Mouse (Mus musculus): ENCODE data around the gene Arhgap33.
"Not testable (repeated sequence)": the region's sequence is repeated elsewhere in the genome, so short reads cannot be mapped to it uniquely, and the experiment has no call there.

Gene Arhgap33

DNA sequence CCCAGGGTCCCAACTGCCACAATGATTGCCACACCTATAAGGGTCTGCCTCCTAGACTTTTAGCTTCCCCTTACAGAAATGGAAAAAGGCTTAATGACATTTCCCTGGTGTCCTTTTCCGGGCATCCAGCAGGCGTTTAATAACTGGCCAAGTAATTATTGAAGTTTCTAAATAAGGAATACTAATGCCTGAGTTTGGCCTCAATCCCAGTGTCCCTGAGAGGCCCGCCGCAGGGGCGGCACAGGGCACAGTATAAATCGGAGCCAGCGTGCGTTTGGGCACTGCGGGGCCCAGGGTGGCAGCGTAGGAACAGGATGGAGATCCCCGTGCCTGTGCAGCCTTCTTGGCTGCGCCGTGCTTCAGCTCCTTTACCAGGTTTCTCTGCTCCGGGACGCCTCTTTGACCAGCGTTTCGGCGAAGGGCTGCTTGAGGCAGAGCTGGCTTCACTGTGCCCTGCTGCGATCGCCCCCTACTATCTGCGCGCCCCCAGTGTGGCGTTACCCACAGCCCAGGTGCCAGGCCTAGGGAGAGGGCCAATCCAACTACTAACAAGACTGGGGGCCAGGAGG is 18.2 kb upstream of the Arhgap33 start:
- in situ Hi-C loops (cut with MseI, MboI), result no loop called here

DNA sequence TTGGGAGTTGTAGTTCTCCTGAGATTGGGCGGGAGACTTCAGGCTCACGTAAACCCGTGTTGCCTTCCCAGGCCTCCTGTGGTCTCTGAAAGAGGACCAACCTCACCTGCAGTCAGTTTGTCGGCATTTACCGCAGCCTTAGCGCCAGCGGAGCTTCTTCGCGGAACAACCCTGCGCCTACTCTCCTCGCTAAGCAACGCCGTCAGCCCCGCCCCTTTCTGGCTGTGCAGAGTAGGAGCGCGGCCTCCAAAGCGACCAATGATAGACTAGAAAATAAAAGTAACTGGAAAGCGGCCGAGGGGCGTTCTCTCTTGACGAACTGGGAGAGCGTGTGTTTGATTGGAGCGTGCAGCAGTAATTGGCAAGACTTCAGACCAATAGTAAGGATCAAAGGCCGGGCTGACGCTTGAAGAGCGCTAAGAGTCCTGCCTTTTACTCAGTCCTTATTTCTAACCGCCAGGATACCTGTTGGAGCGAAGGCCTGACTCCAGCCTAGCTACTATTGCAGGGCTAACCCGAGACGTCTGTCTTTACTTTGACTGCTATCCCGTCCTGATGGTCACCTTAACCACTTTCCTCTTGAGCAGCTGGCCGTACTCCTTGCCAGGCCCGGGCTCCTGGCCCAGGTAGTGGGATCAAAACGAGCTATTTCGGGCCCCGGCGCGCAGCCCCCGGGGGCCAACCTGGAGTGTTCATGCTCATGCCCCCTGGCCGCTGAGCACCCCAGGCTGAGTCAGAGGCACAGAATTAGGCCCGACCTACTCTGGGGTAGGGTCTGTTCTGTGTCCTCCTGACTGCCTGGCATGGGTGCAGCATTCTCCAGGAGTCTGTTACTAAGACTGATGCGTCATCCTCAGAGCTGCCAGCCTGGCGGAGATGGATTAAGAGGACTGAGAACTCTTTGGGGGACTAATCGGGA is 17.5 kb upstream of the Arhgap33 start, which contains the start of the genes Hspb6 and Proser3:
Gene Hspb6 (plus strand): TSS at position 77 of the 919 bp plus-strand sequence.
Gene Proser3 (minus strand): TSS at position 198 of the 919 bp plus-strand sequence.
- in situ Hi-C loops (cut with MseI, MboI), result no loop called here

DNA sequence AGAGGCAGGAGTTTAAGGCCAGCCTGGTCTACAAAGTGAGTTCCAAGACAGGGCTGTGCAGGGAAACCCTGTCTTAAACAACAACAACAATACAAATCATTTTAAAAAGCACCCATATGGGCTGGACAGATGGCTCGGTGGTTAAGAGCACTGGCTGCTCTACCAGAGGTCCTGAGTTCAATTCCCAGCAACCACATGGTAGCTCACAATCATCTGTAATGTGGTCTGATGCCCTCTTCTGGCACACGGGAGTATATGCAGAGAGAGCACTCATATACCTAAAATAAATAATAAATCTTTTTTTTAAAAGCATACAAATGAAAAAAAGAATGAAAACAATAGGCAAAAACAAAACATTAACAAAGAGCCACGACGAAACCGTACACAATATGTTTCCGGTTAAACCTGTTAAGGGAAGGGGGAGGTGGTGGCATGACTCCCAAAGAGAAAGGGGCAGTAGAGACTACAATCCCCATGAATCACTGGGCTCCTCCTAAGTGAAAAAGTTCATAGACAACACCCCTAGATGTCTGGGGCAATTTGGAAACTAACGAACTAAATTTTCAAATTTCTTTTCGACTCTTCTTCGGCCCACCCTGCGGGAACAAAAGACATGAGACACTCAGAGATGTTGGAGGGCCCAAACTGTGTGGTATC is 16.7 kb upstream of the Arhgap33 start:
- in situ Hi-C loops (cut with MseI, MboI), result no loop called here

DNA sequence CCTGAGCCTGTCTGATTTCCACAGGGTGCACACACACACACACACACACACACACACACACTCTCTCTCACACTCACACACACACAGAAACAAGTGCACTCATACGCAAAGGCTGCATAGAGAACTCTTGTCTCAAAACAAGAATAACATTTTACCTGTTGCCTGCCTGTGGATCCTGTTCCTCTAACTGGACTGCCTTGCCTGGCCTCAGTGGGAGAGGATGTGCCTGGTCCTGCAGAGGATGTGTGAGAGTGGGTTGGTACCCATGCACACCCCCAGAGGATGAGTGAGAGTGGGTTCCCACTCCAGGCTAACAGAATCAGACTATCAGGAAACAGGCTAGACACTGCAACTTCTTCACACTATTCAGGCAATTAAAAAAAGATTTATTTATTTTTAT is 15.7 kb upstream of the Arhgap33 start:
- in situ Hi-C loops (cut with MseI, MboI), result no loop called here

DNA sequence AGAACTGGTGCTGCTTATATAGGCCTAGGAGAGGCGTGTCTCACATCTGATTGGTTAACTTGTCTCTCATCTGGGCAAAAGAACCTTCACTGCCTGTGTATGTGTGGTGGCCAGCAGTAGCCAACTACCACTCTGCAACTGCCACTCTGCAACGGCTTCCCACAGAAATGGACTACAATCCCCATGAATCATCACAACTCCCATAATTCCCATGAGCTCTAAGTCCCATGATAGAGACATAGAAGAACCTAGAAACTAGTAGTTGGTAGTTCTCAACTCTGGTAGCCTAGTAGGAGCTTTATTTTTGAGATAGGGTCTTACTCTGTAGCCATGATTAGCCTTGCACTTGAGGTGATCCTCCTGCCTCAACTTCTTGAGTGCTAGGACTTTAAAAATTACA is 15.0 kb upstream of the Arhgap33 start:
- in situ Hi-C loops (cut with MseI, MboI), result no loop called here

DNA sequence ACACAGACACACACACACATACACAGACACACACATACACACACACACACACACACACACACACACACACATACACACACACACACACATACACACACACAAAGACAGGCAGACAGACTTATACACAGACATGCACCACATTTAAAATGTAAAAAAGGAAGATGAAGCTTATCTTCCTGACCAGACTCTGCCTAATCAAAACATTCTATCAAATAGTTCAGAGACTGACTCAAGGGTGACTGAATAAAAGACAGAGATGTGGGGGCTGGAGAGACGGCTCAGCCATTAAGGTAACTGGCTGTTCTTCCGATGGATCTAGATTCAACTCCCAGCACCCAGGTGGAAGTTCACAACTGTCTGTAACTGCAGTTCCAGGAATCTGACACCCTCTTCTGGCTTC is 9.5 kb upstream of the Arhgap33 start:
- in situ Hi-C loops (cut with MseI, MboI), result no loop called here

DNA sequence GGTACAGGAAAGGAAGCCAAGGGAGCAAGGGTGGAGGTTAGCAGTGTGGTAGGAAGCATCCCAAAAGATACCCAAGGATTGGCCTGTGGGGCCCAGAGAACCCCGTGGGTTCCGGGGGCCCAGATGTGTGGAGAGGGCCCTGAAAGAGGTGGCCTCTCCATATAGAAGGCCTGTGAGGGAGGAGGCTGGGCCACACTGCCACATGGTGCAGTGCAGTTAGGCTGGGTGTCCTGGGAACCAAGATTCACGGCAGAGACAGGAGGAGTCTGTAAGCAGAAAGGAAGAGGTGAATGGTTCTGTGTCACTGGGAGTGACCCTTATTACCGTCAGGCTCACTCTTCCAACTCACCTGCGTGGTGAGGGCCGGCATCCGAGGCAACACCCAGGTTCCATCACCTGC is 5.7 kb upstream of the Arhgap33 start:
- in situ Hi-C loops (cut with MseI, MboI), result no loop called here

DNA sequence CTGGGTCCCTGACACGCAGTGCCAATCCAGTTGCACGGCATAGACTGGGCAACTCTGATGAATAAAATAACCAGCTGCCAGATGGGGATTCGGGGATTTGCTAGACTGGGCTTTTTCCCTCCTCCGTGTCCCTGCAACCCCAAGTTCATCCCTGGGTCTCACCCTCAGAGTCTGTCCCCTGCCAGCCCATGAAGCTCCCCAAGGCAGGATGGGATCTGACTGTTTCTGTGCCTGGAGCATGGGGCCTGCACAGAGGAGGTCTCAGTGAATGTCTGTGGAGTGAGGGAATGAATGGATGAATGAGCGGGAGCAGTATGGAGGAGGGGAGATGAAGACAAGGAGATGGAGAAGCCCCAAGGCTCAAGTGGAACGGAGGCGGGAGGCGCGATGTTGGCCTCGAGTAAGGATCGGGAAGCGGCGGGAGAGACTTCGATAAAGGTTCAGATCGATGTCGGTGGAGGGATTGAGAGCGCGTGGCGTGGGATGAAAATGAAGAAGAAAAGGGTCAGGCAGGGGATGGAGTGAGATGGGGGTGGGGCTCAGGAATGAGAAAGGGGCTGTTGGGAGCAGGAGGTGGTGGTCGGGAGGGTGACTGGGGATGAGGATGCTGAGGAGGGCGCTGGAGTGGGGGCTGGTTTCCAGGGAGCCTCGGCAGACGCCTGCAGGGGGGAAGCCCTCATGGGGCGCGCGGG is 773 bp downstream of the Arhgap33 start:
- in situ Hi-C loops (cut with MseI, MboI), result no loop called here

DNA sequence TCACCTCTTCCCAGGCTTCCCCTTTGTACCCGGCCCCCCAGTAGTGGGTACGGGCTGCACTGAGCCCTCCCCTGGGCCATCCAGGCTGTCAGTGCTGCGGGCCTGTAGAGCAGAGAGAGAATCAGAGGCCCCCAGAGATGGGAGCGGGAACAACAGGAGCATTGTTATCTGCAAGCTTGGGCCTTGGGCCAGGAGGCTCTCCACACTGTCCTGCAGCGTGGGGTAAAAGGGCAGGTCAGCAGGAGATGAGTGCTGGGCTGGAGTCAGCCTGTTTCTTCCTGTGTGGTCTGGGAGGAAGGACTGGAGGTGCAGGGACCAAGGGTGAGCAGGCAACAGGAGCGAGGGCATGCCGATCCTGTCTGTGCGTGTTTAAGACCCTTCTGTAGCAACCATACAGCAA is 1.9 kb downstream of the Arhgap33 start:
- in situ Hi-C loops (cut with MseI, MboI), result no loop called here

DNA sequence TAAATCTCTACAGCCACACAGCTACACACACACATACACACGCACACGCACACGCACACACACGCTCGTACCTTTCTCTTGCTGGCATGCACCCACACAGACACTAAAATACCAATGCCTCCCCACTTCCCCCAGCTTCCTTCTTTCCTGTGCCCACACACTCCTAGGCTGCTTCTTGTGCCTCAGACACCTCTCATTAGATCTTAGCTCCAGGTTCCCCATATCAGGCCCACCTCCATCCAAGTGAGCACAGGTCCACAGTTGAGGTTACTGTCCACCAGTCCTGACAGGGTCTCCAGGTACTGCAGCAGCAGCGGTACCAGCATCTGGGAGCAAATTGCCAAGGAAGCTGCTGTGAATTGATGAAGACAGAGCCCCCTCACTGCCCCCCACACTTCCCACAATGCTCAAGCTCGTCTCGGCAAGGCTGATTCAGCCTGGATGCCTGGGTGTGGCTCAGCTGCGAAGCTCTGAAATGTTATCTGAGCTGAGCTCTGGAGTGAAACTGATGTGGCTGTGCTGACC is 3.5 kb downstream of the Arhgap33 start:
- in situ Hi-C loops (cut with MseI, MboI), result no loop called here

DNA sequence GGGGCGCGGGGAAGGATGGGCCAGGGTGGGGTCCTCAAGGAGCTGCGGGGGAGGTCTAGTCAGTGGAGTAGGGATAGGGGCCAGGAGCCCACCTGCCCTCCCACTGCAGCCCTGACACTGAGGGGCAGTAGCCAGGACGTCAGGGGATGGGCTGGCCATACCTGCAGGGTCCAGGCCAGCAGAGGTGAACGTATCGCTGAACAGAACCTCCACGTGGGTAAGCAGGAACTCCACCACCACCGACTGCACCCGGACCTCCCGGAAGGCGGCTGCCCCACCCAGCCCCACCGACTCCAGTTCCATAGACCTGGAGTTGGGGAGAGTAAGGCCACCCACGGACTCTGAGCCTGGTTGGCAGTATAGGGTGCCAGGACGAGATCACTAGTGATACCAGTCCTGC is 7.9 kb downstream of the Arhgap33 start:
- in situ Hi-C loops (cut with MseI, MboI), result no loop called here

DNA sequence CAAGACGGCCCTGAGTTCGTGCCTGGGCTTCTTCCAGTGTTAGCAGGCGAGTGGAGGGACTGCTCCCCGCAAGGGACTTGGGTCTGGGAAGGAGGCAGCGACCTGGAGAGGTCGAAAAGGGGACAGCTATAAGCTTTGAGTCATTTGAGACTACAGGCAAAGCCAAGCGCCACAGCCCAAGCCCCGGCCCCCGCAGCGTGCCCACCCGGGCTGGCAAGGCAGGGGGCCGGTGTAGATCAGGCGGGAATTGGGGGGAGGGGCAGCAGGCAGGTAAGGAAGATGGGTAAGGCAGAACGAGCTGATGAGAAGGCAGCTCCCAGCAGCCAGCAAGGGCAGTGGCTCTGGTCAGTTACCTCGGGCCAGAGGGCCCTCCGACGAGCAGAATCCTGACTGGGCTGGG is 8.5 kb downstream of the Arhgap33 start:
- in situ Hi-C loops (cut with MseI, MboI), result no loop called here

DNA sequence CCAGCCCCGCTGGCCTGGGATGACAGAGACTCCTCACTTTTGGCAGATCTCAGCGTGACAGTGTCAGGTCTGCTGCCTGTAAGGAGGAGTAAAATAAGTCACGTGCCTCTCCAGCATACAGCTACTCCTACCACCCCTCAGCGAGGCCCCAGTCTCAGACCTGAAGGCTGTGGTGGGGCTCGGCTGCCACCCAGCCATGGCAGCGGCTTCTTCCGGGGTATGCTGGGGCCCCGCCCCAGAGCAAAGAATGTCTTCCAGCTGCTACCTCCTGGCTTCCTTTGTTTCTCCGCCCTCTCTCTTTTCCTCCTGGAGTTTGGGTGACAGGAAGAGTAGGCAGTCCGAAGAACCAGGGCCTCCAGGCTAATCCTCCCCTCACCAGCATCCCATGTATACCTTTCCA is 8.9 kb downstream of the Arhgap33 start:
- in situ Hi-C loops (cut with MseI, MboI), result no loop called here

DNA sequence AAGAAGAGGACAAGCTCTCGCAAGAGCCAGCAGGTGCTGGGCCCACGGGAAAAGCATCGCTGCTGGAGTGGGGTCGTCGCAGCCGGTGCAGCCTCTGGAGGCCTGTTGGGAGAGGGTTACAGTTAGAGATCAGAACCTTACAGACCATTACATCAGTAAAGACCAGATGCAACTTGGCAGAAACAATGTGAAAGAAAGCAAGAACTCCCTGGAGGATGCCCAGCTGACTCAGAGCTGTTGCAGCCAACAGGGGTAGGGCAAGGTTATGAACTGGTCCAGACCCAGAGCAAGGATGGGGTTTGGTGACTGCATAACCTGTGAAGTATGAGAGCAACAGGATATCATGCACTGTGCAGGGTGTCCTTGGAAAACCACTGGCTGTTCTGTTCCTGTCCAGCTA is 10.4 kb downstream of the Arhgap33 start:
- in situ Hi-C loops (cut with MseI, MboI), result no loop called here

DNA sequence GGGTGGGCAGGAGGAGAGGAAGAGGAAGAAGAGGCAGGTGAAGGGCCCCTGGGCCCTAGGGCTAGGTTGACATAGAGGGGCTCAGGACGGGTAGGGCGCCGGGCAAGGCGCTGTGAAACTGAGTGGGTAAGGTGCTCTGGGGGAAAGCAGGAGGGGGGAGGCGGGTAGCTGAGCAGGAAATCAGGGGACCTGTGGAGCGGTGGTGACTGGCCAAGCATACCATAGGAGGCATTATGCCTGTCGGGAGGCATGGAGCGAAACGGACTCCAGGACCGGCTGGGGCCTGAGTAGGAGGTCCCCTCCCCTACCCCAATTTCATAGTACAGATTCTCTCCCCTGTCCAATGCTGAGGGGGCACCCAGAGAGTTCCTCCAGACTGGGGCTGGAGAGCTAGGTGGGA is 12.0 kb downstream of the Arhgap33 start:
- in situ Hi-C loops (cut with MseI, MboI), result no loop called here

DNA sequence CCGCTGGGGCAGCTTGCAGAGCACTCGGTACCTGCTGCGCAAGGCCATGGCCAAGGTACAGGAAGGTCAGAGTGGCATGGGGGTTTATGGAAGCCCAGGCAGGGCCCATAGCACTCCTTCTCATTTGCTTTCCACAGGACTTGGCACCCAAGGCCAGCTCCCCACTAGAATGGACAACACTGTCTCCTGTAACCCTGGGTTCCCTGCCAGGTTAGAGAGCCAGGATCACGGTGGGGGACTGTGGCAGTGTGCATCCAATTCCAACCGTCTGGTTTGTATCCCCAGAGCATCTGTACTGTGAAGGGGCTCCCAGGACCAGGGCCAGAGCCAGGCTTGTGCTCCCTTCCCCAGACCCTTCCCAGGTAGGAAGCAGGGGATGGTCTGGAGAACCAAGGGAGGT is 14.0 kb downstream of the Arhgap33 start:
- in situ Hi-C loops (cut with MseI, MboI), result no loop called here

DNA sequence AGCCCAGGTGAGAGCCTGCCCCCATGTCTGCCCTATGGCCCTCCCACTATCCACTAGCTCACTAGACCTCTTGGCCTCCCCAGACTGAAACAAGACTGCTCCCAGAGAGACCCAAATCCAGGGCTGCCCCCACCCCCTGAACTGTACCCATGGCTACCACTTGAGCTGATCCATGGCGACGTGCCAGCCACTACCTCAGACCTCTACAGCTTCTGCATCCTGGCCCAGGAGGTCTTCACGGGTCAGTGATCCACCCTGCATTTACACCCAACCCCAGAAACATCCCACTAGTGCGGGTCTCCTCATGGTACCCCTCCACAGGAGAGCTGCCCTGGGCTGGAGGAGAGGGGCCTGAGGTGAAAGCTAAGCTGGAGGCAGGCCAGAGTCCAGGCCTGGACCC is 14.5 kb downstream of the Arhgap33 start:
- in situ Hi-C loops (cut with MseI, MboI), result no loop called here

DNA sequence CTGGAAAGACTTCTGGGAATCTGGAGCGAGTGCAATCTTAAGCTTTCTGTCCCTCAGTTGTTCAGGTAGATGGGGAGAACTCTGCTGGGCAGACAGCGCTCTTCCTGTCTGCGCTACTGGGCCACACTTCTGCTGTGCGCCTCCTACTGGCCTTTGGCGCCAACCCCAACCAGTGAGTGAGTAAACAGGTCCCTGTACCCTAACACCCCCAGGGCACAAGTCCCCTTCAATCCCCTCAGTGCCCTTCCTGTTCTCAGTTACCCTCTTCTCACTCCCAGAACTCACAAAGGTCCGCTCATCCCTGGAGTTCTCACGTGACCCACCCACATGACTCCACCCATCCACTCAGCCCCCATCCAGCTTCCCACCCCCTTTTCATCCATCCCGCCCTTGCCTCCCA is 16.5 kb downstream of the Arhgap33 start:
- in situ Hi-C loops (cut with MseI, MboI), result no loop called here

DNA sequence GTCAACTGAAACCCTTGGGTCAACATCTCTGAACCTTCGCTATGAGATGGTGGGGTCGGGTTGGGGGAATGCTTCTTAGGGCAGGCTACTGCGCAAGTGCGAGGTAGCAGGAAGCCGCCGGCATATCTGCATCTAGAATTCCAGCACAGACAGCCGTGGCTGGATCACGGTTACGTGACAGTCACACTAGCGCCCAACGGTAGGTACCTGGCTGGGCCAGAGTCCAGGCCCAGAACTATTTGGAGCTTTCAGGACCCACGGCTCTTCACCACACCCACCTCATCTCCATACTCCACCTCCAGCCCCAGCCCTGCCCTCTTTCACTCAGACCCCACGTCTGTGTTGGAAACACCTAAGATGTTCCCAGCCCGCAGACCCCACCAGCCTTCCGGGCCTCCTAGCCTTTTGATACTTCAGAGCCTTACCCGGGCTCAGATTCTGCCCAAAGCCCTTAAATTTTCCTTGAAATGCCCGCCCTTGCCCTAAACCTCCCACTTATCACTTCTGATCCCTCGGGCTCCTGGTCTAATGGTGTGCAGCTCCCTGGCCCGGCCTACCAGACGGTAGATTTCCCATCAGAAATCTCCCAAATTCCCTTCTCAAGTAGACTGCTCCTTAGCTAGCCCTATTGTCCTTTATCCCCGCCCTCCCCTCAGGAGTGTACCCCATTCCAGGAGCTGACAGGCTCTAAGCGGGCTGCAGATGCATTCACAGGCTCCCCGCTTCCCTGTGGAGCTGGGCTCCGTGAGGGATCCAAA is 19.7 kb downstream of the Arhgap33 start:
- in situ Hi-C loops (cut with MseI, MboI), result no loop called here

DNA sequence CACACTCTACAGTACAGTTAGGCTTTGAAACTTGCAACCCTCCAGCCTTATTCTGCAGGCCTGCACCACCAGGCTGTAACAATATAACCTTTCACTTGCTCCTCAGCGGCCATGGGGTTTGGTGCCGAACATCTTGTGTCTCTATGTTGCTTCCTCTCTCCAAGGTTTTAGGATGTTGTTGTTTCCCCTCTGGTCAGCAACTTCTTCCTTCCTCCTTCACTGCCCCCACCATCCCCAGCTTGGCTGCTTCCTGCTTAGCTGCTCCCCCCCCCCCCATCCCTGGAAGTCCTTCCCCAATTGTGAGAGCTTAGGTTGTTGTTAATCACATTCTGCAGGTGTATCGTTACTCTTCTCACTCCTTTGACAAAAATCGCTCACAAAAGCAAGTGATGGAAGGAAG is 26.8 kb downstream of the Arhgap33 start:
- in situ Hi-C loops (cut with MseI, MboI), result no loop called here

DNA sequence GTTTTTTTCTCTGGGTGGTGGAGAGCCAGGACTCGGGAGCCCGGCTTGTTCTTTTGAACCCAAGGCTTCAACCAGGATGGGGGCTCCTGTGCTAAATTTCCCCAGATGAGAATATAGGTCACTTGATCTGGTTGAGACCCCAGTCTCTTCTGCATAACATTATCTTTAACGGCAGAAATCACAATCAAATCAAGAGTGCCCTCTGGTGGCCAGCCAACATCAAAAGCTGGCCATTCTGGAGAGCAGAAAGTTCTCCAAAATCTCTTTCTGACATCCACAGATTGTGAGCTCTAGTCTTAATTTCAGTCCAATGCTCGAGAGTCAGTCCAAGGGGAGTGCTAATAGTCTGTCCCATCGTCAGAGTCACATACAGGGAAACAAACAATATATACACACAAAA is 33.7 kb downstream of the Arhgap33 start:
- in situ Hi-C loops (cut with MseI, MboI), result not testable (repeated sequence)

All from mouse trophoblast stem cell (cell line).